Mouse (Mus musculus) naive thymus-derived CD4-positive, alpha-beta T cell, adult 2 months (primary cell): ENCODE results near the gene Zscan4-ps1.
"Not testable (repeated sequence)": the region's sequence is repeated elsewhere in the genome, so short reads cannot be mapped to it uniquely, and the experiment has no call there.

Experiments used
- DNase-seq: peaks from one replicate; pipeline ENCODE4 v3.0.0-alpha.2; 2011; ENCODE audit warnings: low read depth

The Zscan4-ps1 gene

DNA sequence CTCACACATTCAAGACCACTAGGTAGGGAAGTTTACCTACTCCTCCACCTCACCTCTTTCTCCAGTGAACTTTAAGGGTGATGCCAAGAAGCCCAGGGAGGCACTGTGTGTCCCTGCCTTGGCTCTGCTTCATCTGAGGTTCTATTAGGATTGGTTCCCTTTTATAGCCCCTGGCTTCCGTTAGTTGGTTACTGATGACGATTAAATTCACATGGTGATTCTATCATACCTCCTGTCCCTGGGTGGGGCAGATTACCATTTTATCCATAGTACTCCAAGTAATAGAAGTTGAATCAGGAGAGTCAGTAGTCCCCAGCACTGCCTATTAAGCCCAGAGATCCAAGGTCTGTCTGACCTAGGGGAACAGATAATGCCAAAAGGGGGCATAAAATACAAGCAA is at the start of gene Zscan4-ps1:
Gene Zscan4-ps1 (minus strand): TSS at position 101 of the 400 bp plus-strand sequence.
- not testable (repeated sequence) for DNase-seq
